Mouse (Mus musculus) kidney, adult 9 months (tissue): ENCODE measurements around the gene 4930558K02Rik.

Experiments used
- DNase-seq: peaks from one replicate; pipeline ENCODE4 v3.0.0; 2022

Gene 4930558K02Rik

GRCm38 (mm10) chr1:161895014-161895413, 84.4 kb downstream of the 4930558K02Rik start:
- no peak for DNase-seq

DNA sequence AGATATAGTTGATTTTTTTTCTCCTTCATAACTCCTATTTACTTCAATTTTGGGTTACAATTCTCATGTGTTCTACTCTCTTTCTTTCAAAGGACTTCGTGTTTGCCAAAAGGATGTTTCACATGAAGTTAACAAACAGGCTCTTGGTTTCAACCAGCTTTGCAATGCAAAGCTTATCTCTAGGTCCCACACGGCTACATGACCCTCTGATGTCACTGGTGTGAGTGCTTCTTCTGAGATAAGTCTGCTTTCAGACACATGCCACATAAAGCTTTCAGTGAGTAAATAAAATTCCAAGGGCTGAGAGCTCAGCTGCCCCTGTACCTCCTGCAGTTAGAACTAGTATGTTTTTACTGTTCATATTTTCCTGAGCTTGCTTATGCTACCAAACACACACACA, 84.9 kb downstream of the 4930558K02Rik start:
- no peak for DNase-seq

GRCm38 (mm10) chr1:161894126-161894525, 85.3 kb downstream of the 4930558K02Rik start:
- no peak for DNase-seq
